Mouse (Mus musculus): ENCODE data around the gene Arhgef2.

DNA sequence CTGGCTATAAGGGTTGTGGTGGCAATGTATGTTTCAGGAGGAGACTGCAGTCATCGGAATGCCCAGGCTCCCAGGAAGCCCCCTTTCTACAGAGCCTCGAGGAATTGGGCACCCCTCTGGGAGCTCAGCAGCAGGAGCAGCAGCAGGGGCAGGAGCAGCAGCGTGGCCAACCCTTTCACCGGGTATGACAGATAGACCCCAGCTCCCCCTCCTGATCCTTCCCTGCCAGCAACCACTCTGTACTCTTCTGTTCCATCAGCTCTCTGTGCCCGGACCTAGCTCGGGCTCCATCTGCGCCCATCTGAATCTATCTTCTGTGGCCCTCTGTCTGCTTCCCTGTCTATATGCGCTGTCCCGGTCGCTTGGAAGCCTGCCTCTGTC is 2.0 kb downstream of the Arhgef2 start:
- TF ChIP-seq POLR2A (IDR thresholded peaks at IDR 0.05; ENCODE audit: extremely low read depth, insufficient read depth, low read length) (no peak), CTCF (IDR thresholded peaks at IDR 0.05; ENCODE audit: extremely low read depth, insufficient read depth, low read length) (no peak)

All from cortical plate, adult 2 months (tissue).